Mouse (Mus musculus): ENCODE data around the gene Wnk2. TPM values are rescaled to one million over a fixed set of nuclear protein-coding genes. Genes with fewer than 3 reads are reported as not detected.

Wnk2 gene
- polyA plus RNA-seq, 1 experiment from 2014 or later, result 10.3 TPM

- H3K36me3 ChIP-seq (ENCODE audit: control insufficient read depth, insufficient read depth, low read length), result no peaks in the 10 kb centered on the region
- 73% methylated on average over 7 of the region's 7 CpGs for whole genome bisulfite sequencing
- no peak overlapping the region for H3K4me3 ChIP-seq (ENCODE audit: low read depth, low read length)
- no peak for DNase-seq (ENCODE audit: low spot score)
- no peak overlapping the region for H3K9ac ChIP-seq (ENCODE audit: low read length)
- H3K4me2 ChIP-seq (ENCODE audit: low read depth, low read length, severe bottlenecking), result no peak overlapping the region
- no peaks in the 10 kb centered on the region for H3K9me3 ChIP-seq (ENCODE audit: control insufficient read depth, low read length)
- ATAC-seq (replicated peaks; ENCODE audit: low FRiP score), result no peak
- H3K27ac ChIP-seq (ENCODE audit: low read depth, low read length), result no peak overlapping the region
- H3K27me3 ChIP-seq (ENCODE audit: control insufficient read depth, insufficient read depth, low read length), result no peaks in the 10 kb centered on the region
- no peaks in the 10 kb centered on the region for H3K4me1 ChIP-seq (replicated peaks; ENCODE audit: control insufficient read depth, insufficient read depth, low read length)
These were observed 6.8 kb upstream of the Wnk2 start for GRCm38 (mm10) chr13:49154621-49155020.

- no peak overlapping the region for H3K4me2 ChIP-seq (ENCODE audit: low read depth, low read length, severe bottlenecking)
- H3K27ac ChIP-seq (ENCODE audit: low read depth, low read length), result no peak overlapping the region
- 84% methylated on average over 10 of the region's 10 CpGs for WGBS
- H3K36me3 ChIP-seq (ENCODE audit: control insufficient read depth, insufficient read depth, low read length), result no peaks in the 10 kb centered on the region
- no peak for DNase-seq (ENCODE audit: low spot score)
- no peak overlapping the region for H3K9ac ChIP-seq (ENCODE audit: low read length)
- ATAC-seq (replicated peaks; ENCODE audit: low FRiP score), result no peak
- no peaks in the 10 kb centered on the region for H3K9me3 ChIP-seq (ENCODE audit: control insufficient read depth, low read length)
- H3K27me3 ChIP-seq (ENCODE audit: control insufficient read depth, insufficient read depth, low read length), result no peaks in the 10 kb centered on the region
- H3K4me1 ChIP-seq (replicated peaks; ENCODE audit: control insufficient read depth, insufficient read depth, low read length), result no peaks in the 10 kb centered on the region
- no peak overlapping the region for H3K4me3 ChIP-seq (ENCODE audit: low read depth, low read length)
These were observed 6.2 kb upstream of the Wnk2 start for GRCm38 (mm10) chr13:49154028-49154427.

GRCm38 (mm10) chr13:49148687-49149086 is 873 bp upstream of the Wnk2 start:
- Histone ChIP-seq H3K27ac (ENCODE audit: low read depth, low read length) (no peak overlapping the region), H3K4me1 (replicated peaks; ENCODE audit: control insufficient read depth, insufficient read depth, low read length) (peaks cover 23% of the 10 kb centered on the region), H3K4me3 (ENCODE audit: low read depth, low read length) (no peak overlapping the region), H3K9ac (ENCODE audit: low read length) (no peak overlapping the region), H3K27me3 (ENCODE audit: control insufficient read depth, insufficient read depth, low read length) (peaks cover 4% of the 10 kb centered on the region; the same call in 1 of the 2 replicates), H3K4me2 (ENCODE audit: low read depth, low read length, severe bottlenecking) (no peak overlapping the region), H3K36me3 (ENCODE audit: control insufficient read depth, insufficient read depth, low read length) (no peaks in the 10 kb centered on the region), H3K9me3 (ENCODE audit: control insufficient read depth, low read length) (no peaks in the 10 kb centered on the region)
- DNase-seq (ENCODE audit: low spot score) (no peak), ATAC-seq (replicated peaks; ENCODE audit: low FRiP score) (no peak)
- WGBS, result 83% methylated on average over 4 of the region's 4 CpGs

GRCm38 (mm10) chr13:49147007-49147857 is 582 bp downstream of the Wnk2 start:
- 1% methylated on average over 74 of the region's 98 CpGs for WGBS
- Histone ChIP-seq H3K36me3 (ENCODE audit: control insufficient read depth, insufficient read depth, low read length) (no peaks in the 10 kb centered on the region), H3K27ac (ENCODE audit: low read depth, low read length) (peak overlapping the region; percentile 59), H3K4me3 (ENCODE audit: low read depth, low read length) (peak overlapping the region; percentile 84), H3K4me1 (replicated peaks; ENCODE audit: control insufficient read depth, insufficient read depth, low read length) (peaks cover 23% of the 10 kb centered on the region), H3K9me3 (ENCODE audit: control insufficient read depth, low read length) (no peaks in the 10 kb centered on the region), H3K27me3 (ENCODE audit: control insufficient read depth, insufficient read depth, low read length) (peaks cover 4% of the 10 kb centered on the region; the same call in 1 of the 2 replicates), H3K4me2 (ENCODE audit: low read depth, low read length, severe bottlenecking) (peak overlapping the region; percentile 94), H3K9ac (ENCODE audit: low read length) (peak overlapping the region; percentile 90)
- ATAC-seq (replicated peaks; ENCODE audit: low FRiP score) (peak; percentile 68), DNase-seq (ENCODE audit: low spot score) (peak; percentile 88)

GRCm38 (mm10) chr13:49146698-49147006 is 1.2 kb downstream of the Wnk2 start:
- DNase-seq (ENCODE audit: low spot score) (peak; percentile 66), ATAC-seq (replicated peaks; ENCODE audit: low FRiP score) (no peak; the same call in 1 of the 2 replicates)
- WGBS, result under 1% methylated on average over 40 of the region's 44 CpGs
- H3K4me2 ChIP-seq (ENCODE audit: low read depth, low read length, severe bottlenecking), result peak overlapping the region; percentile 94
- peaks cover 4% of the 10 kb centered on the region; the same call in 1 of the 2 replicates for H3K27me3 ChIP-seq (ENCODE audit: control insufficient read depth, insufficient read depth, low read length)
- no peaks in the 10 kb centered on the region for H3K36me3 ChIP-seq (ENCODE audit: control insufficient read depth, insufficient read depth, low read length)
- H3K9ac ChIP-seq (ENCODE audit: low read length), result peak overlapping the region; percentile 90
- peaks cover 23% of the 10 kb centered on the region for H3K4me1 ChIP-seq (replicated peaks; ENCODE audit: control insufficient read depth, insufficient read depth, low read length)
- H3K9me3 ChIP-seq (ENCODE audit: control insufficient read depth, low read length), result no peaks in the 10 kb centered on the region
- H3K4me3 ChIP-seq (ENCODE audit: low read depth, low read length), result peak overlapping the region; percentile 84
- H3K27ac ChIP-seq (ENCODE audit: low read depth, low read length), result no peak overlapping the region

- H3K4me3 ChIP-seq (ENCODE audit: low read depth, low read length), result peak overlapping the region; percentile 84
- no peak overlapping the region for H3K27ac ChIP-seq (ENCODE audit: low read depth, low read length)
- no peak for ATAC-seq (replicated peaks; ENCODE audit: low FRiP score)
- H3K36me3 ChIP-seq (ENCODE audit: control insufficient read depth, insufficient read depth, low read length), result no peaks in the 10 kb centered on the region
- H3K9ac ChIP-seq (ENCODE audit: low read length), result peak overlapping the region; percentile 90
- peak overlapping the region; percentile 94 for H3K4me2 ChIP-seq (ENCODE audit: low read depth, low read length, severe bottlenecking)
- 23% methylated on average over 17 of the region's 17 CpGs for WGBS
- peaks cover 23% of the 10 kb centered on the region for H3K4me1 ChIP-seq (replicated peaks; ENCODE audit: control insufficient read depth, insufficient read depth, low read length)
- no peaks in the 10 kb centered on the region for H3K9me3 ChIP-seq (ENCODE audit: control insufficient read depth, low read length)
- H3K27me3 ChIP-seq (ENCODE audit: control insufficient read depth, insufficient read depth, low read length), result peaks cover 4% of the 10 kb centered on the region; the same call in 1 of the 2 replicates
- no peak for DNase-seq (ENCODE audit: low spot score)
These were observed 1.6 kb downstream of the Wnk2 start for GRCm38 (mm10) chr13:49146040-49146697.

- Histone ChIP-seq H3K9me3 (ENCODE audit: control insufficient read depth, low read length) (no peaks in the 10 kb centered on the region), H3K4me1 (replicated peaks; ENCODE audit: control insufficient read depth, insufficient read depth, low read length) (peaks cover 25% of the 10 kb centered on the region), H3K27ac (ENCODE audit: low read depth, low read length) (no peak overlapping the region), H3K27me3 (ENCODE audit: control insufficient read depth, insufficient read depth, low read length) (peaks cover 4% of the 10 kb centered on the region; the same call in 1 of the 2 replicates), H3K4me2 (ENCODE audit: low read depth, low read length, severe bottlenecking) (peak overlapping the region; percentile 94; the same call in 1 of the 2 replicates), H3K9ac (ENCODE audit: low read length) (peak overlapping the region; percentile 16; the same call in 1 of the 2 replicates), H3K4me3 (ENCODE audit: low read depth, low read length) (peak overlapping the region; percentile 84; the same call in 1 of the 2 replicates), H3K36me3 (ENCODE audit: control insufficient read depth, insufficient read depth, low read length) (no peaks in the 10 kb centered on the region)
- no peak for ATAC-seq (replicated peaks; ENCODE audit: low FRiP score)
- DNase-seq (ENCODE audit: low spot score), result no peak
- 54% methylated on average over 7 of the region's 7 CpGs for WGBS
These were observed 2.4 kb downstream of the Wnk2 start for GRCm38 (mm10) chr13:49145396-49145795.

- Histone ChIP-seq H3K27me3 (ENCODE audit: control insufficient read depth, insufficient read depth, low read length) (peaks cover 4% of the 10 kb centered on the region; the same call in 1 of the 2 replicates), H3K4me2 (ENCODE audit: low read depth, low read length, severe bottlenecking) (0 out of 2 replicates have a peak overlapping the region, but pooled peaks have one; percentile 8), H3K27ac (ENCODE audit: low read depth, low read length) (no peak overlapping the region), H3K36me3 (ENCODE audit: control insufficient read depth, insufficient read depth, low read length) (no peaks in the 10 kb centered on the region), H3K9ac (ENCODE audit: low read length) (no peak overlapping the region), H3K9me3 (ENCODE audit: control insufficient read depth, low read length) (no peaks in the 10 kb centered on the region), H3K4me3 (ENCODE audit: low read depth, low read length) (no peak overlapping the region), H3K4me1 (replicated peaks; ENCODE audit: control insufficient read depth, insufficient read depth, low read length) (peaks cover 25% of the 10 kb centered on the region)
- ATAC-seq (replicated peaks; ENCODE audit: low FRiP score) (no peak), DNase-seq (ENCODE audit: low spot score) (no peak)
- 51% methylated on average over 6 of the region's 6 CpGs for WGBS
These were observed 3.4 kb downstream of the Wnk2 start for GRCm38 (mm10) chr13:49144451-49144850.
